Mouse (Mus musculus) liver, embryonic 14.5 days (tissue): ENCODE measurements around the gene Cnbd2.

Experiments used
- CTCF ChIP-seq: IDR thresholded peaks from 2 replicates; pipeline ENCODE4 v1.5.1; 2016; ENCODE audit warnings: antibody characterized with exemption, low read depth, control low read depth
- EP300 ChIP-seq: IDR thresholded peaks from 2 replicates; pipeline ENCODE4 v1.6.1; 2016; ENCODE audit warnings: antibody characterized with exemption, low read depth

- TF ChIP-seq CTCF (no peak), EP300 (no peak)
Measured at GRCm38 (mm10) chr2:156422631-156423030, 110.5 kb downstream of the Cnbd2 start.
